Mouse (Mus musculus) heart, adult 2 months (tissue): ENCODE results near the gene Lbhd1.

Experiments
- CTCF ChIP-seq: fragments of 200-600 bp; IDR thresholded peaks from 2 replicates; pipeline ENCODE4 v1.8.1; 2022; ENCODE audit warnings: antibody characterized with exemption, mild to moderate bottlenecking, moderate library complexity
- POLR2A ChIP-seq: fragments of 200-500 bp; IDR thresholded peaks from 2 replicates; pipeline ENCODE4 v1.6.1; 2011; ENCODE audit warnings: mild to moderate bottlenecking, low read depth, low read length, control low read depth; ENCODE audit not compliant: insufficient read depth

DNA sequence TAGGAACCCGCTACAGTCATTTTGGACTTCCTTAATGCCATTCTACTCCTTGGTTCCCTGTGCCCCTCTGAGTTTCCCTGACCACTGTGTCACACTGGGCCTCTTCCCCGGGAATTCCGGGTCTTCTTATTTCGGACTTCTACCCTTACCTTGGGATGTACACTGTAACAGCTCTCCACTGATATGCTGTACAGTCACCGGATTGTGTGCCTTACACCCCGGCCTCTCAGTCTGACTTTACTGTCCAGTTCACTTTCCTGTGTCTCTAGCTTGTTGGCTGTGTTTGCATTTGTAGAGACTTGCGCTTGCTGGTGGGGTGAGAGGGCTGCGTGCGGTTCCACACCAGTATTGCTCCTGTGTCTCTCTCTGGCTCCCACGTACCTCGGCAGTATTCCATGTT, 46.6 kb downstream of the Lbhd1 start:
- no peak for TF ChIP-seq POLR2A
- no peak for TF ChIP-seq CTCF
